Mouse (Mus musculus) limb, embryonic 13.5 days (tissue): ENCODE data around the gene Gse1. TPM values are rescaled to one million over a fixed set of nuclear protein-coding genes. Genes with fewer than 3 reads are reported as not detected.

Experiments used
- ATAC-seq: fragments of 200-750 bp; cut with Nextera tagmentation; 2 replicates; pipeline ENCODE4 v1.8.0; 2017; ENCODE audit warnings: low read depth, moderate number of reproducible peaks, moderate TSS enrichment; ENCODE audit not compliant: low FRiP score
- H3K27ac ChIP-seq: fragments of 300-500 bp; sonication (generic); 2 replicates; pipeline ENCODE4 v1.5.1; 2015; ENCODE audit warnings: inconsistent platforms, mild to moderate bottlenecking, moderate library complexity
- H3K27me3 ChIP-seq: fragments of 300-500 bp; sonication (generic); 2 replicates; pipeline ENCODE4 v1.6.1; 2015; ENCODE audit warnings: mild to moderate bottlenecking, inconsistent platforms
- H3K36me3 ChIP-seq: fragments of 300-500 bp; sonication (generic); 2 replicates; pipeline ENCODE4 v1.6.1; 2015; ENCODE audit warnings: inconsistent platforms, mild to moderate bottlenecking, moderate library complexity
- H3K4me1 ChIP-seq: fragments of 300-500 bp; sonication (generic); 2 replicates; pipeline ENCODE4 v1.6.1; 2015; ENCODE audit warnings: inconsistent platforms
- H3K4me2 ChIP-seq: fragments of 300-500 bp; sonication (generic); replicated peaks from 2 replicates; pipeline ENCODE4 v1.6.1; 2015; ENCODE audit warnings: inconsistent platforms, mild to moderate bottlenecking, moderate library complexity
- H3K4me3 ChIP-seq: fragments of 300-500 bp; sonication (generic); 2 replicates; pipeline ENCODE4 v1.5.1; 2015; ENCODE audit warnings: moderate library complexity, mild to moderate bottlenecking, inconsistent platforms
- H3K9ac ChIP-seq: fragments of 300-500 bp; sonication (generic); 2 replicates; pipeline ENCODE4 v1.6.1; 2015; ENCODE audit warnings: mild to moderate bottlenecking, inconsistent platforms
- H3K9me3 ChIP-seq: fragments of 300-500 bp; sonication (generic); 2 replicates; pipeline ENCODE4 v1.6.1; 2016; ENCODE audit warnings: inconsistent platforms
- WGBS: fragments of 180-500 bp; shearing (Covaris S2); methylation state at CpG from one replicate; pipeline ENCODE4 v1.1.7; 2015; 5-methylcytosine and 5-hydroxymethylcytosine counted together
- polyA plus RNA-seq: library from polyadenylated mRNA; unstranded; fragments of >200 nt; fragmentation: Nextera tagmentation; extraction: Ambion mirVana; gene quantifications from 2 replicates; pipeline ENCODE4 v1.2.1, GENCODE M21; 2015

The Gse1 gene
- polyA plus RNA-seq, 1 experiment from 2014 or later, result 6.9 TPM

- Histone ChIP-seq H3K4me1 (peaks cover 56% of the 10 kb centered on the region), H3K4me3 (no peak overlapping the region), H3K36me3 (no peaks in the 10 kb centered on the region), H3K9me3 (no peaks in the 10 kb centered on the region; the same call in 1 of the 2 replicates), H3K27me3 (peaks cover 14% of the 10 kb centered on the region), H3K9ac (no peak overlapping the region), H3K27ac (no peak overlapping the region), H3K4me2 (no peak overlapping the region)
- ATAC-seq, result no peak
- 63% methylated on average over 3 of the region's 3 CpGs for WGBS
Measured at GRCm38 (mm10) chr8:120396756-120397155, 168.5 kb downstream of the Gse1 start.

- Histone ChIP-seq H3K27me3 (peaks cover 9% of the 10 kb centered on the region), H3K36me3 (no peaks in the 10 kb centered on the region), H3K4me2 (no peak overlapping the region), H3K9ac (no peak overlapping the region), H3K4me3 (no peak overlapping the region), H3K9me3 (no peaks in the 10 kb centered on the region; the same call in 1 of the 2 replicates), H3K4me1 (peaks cover 51% of the 10 kb centered on the region), H3K27ac (no peak overlapping the region)
- no peak for ATAC-seq
- 36% methylated on average over 15 of the region's 15 CpGs for WGBS
Measured at GRCm38 (mm10) chr8:120397444-120398411, 169.5 kb downstream of the Gse1 start.

GRCm38 (mm10) chr8:120399212-120399934 lies 171.1 kb downstream of the Gse1 start:
- Histone ChIP-seq H3K27me3 (no peaks in the 10 kb centered on the region), H3K4me3 (no peak overlapping the region), H3K4me2 (peak overlapping the region; percentile 38), H3K9ac (peak overlapping the region; percentile 5; the same call in 1 of the 2 replicates), H3K4me1 (peaks cover 36% of the 10 kb centered on the region), H3K36me3 (no peaks in the 10 kb centered on the region), H3K27ac (no peak overlapping the region), H3K9me3 (no peaks in the 10 kb centered on the region; the same call in 1 of the 2 replicates)
- no peak for ATAC-seq
- WGBS, result 43% methylated on average over 33 of the region's 33 CpGs

GRCm38 (mm10) chr8:120401216-120401615 lies 173.0 kb downstream of the Gse1 start:
- Histone ChIP-seq H3K9me3 (no peaks in the 10 kb centered on the region), H3K4me2 (no peak overlapping the region), H3K27ac (no peak overlapping the region), H3K36me3 (no peaks in the 10 kb centered on the region), H3K27me3 (no peaks in the 10 kb centered on the region), H3K9ac (no peak overlapping the region), H3K4me1 (peaks cover 36% of the 10 kb centered on the region), H3K4me3 (no peak overlapping the region)
- WGBS, result 78% methylated on average over 2 of the region's 2 CpGs
- no peak for ATAC-seq

GRCm38 (mm10) chr8:120401712-120402111 lies 173.5 kb downstream of the Gse1 start:
- Histone ChIP-seq H3K4me1 (peaks cover 36% of the 10 kb centered on the region), H3K9me3 (no peaks in the 10 kb centered on the region), H3K4me3 (no peak overlapping the region), H3K36me3 (no peaks in the 10 kb centered on the region), H3K9ac (no peak overlapping the region), H3K27ac (no peak overlapping the region), H3K27me3 (no peaks in the 10 kb centered on the region), H3K4me2 (no peak overlapping the region)
- WGBS, result 85% methylated on average over 7 of the region's 7 CpGs
- no peak for ATAC-seq

- no peak overlapping the region for H3K27ac ChIP-seq
- H3K27me3 ChIP-seq, result no peaks in the 10 kb centered on the region
- H3K36me3 ChIP-seq, result no peaks in the 10 kb centered on the region
- ATAC-seq, result no peak
- WGBS, result 88% methylated on average over 7 of the region's 7 CpGs
- no peak overlapping the region for H3K9ac ChIP-seq
- H3K9me3 ChIP-seq, result no peaks in the 10 kb centered on the region
- H3K4me1 ChIP-seq, result peaks cover 35% of the 10 kb centered on the region
- H3K4me3 ChIP-seq, result no peak overlapping the region
- no peak overlapping the region for H3K4me2 ChIP-seq
Measured at GRCm38 (mm10) chr8:120403606-120404269, 175.5 kb downstream of the Gse1 start.

- no peak overlapping the region for H3K9ac ChIP-seq
- H3K4me3 ChIP-seq, result no peak overlapping the region
- ATAC-seq, result no peak
- H3K9me3 ChIP-seq, result no peaks in the 10 kb centered on the region
- H3K4me1 ChIP-seq, result peaks cover 35% of the 10 kb centered on the region
- H3K27me3 ChIP-seq, result peaks cover 3% of the 10 kb centered on the region; the same call in 1 of the 2 replicates
- no peak overlapping the region for H3K27ac ChIP-seq
- no peaks in the 10 kb centered on the region for H3K36me3 ChIP-seq
- 48% methylated on average over 7 of the region's 7 CpGs for WGBS
- no peak overlapping the region for H3K4me2 ChIP-seq
Measured at GRCm38 (mm10) chr8:120404609-120405036, 176.4 kb downstream of the Gse1 start.

GRCm38 (mm10) chr8:120406008-120406632 lies 177.9 kb downstream of the Gse1 start:
- Histone ChIP-seq H3K27me3 (peaks cover 9% of the 10 kb centered on the region; the same call in 1 of the 2 replicates), H3K4me1 (peaks cover 40% of the 10 kb centered on the region)

GRCm38 (mm10) chr8:120407701-120408240 lies 179.5 kb downstream of the Gse1 start:
- no peaks in the 10 kb centered on the region for H3K9me3 ChIP-seq
- peaks cover 11% of the 10 kb centered on the region; the same call in 1 of the 2 replicates for H3K27me3 ChIP-seq
- 7% methylated on average over 9 of the region's 9 CpGs for WGBS
- peak; percentile 66 for ATAC-seq
- no peak overlapping the region for H3K4me2 ChIP-seq
- no peaks in the 10 kb centered on the region for H3K36me3 ChIP-seq
- H3K4me3 ChIP-seq, result no peak overlapping the region
- peaks cover 52% of the 10 kb centered on the region for H3K4me1 ChIP-seq
- no peak overlapping the region for H3K27ac ChIP-seq
- peak overlapping the region; percentile 31; the same call in 1 of the 2 replicates for H3K9ac ChIP-seq

More at GRCm38 (mm10) chr8:120406008-120406632, 177.9 kb downstream of the Gse1 start:
- H3K27ac ChIP-seq, result no peak overlapping the region
- no peak for ATAC-seq
- H3K36me3 ChIP-seq, result no peaks in the 10 kb centered on the region
- no peak overlapping the region for H3K4me3 ChIP-seq
- 88% methylated on average over 12 of the region's 12 CpGs for WGBS
- no peak overlapping the region for H3K9ac ChIP-seq
- no peaks in the 10 kb centered on the region for H3K9me3 ChIP-seq
- H3K4me2 ChIP-seq, result no peak overlapping the region

GRCm38 (mm10) chr8:120408241-120409215 lies 180.3 kb downstream of the Gse1 start:
- H3K4me2 ChIP-seq, result no peak overlapping the region
- WGBS, result 33% methylated on average over 14 of the region's 14 CpGs
- H3K9me3 ChIP-seq, result no peaks in the 10 kb centered on the region
- no peak overlapping the region for H3K9ac ChIP-seq
- H3K4me3 ChIP-seq, result no peak overlapping the region
- no peaks in the 10 kb centered on the region for H3K36me3 ChIP-seq
- H3K27ac ChIP-seq, result no peak overlapping the region
- ATAC-seq, result no peak
- H3K27me3 ChIP-seq, result peaks cover 11% of the 10 kb centered on the region; the same call in 1 of the 2 replicates
- peaks cover 60% of the 10 kb centered on the region for H3K4me1 ChIP-seq
